In the genomic region with DNA sequence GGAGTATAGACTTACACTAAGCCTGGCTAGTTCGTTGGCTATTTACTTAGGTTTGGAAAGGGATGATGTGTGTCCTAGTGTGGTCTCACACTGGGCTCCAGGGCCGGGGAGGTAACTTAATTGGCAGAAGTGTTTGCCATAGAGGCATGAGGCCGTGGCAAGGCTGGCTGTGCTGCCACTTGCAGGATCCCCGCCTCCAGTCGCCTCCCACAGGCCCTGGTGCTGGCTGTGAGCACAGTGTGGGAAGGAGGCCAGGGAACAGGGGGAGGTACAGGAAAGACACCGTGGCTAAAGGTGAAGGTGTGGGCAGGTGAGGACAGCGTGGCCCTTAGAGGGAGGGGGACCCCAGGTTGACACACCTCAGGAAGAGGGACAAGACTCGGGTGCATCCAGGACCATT, we compare ENCODE assay signal across 13 mouse cellular contexts. TPM values are rescaled to one million over a fixed set of nuclear protein-coding genes. Genes with fewer than 3 reads are reported as not detected.
DNase-seq lines count a peak whose midpoint lies in the region; ATAC-seq and TF ChIP-seq lines count a peak whose summit lies in the region.
"Had no signal": no experiment of that assay in that cellular context is flagged by ENCODE, and none has a peak within 500 bp of the region (broad histone marks: within the 10 kb centered on the region; RNA-seq: fewer than 3 reads in every experiment).

No protein-coding gene starts in this region.

- H3K4me1 ChIP-seq in lung, postnatal 0 days (ENCODE audit: insufficient read depth, low read depth, low read length) = peaks cover 21% of the 10 kb centered on the region

- H3K27me3 ChIP-seq in lung, postnatal 0 days (replicated peaks; ENCODE audit: insufficient read depth, low read length) = no peaks in the 10 kb centered on the region
- H3K27me3 ChIP-seq: limb, embryonic 12.5 days had no signal

- WGBS in lung, postnatal 0 days = 63% methylated on average over 8 of the region's 8 CpGs

- no peak for ATAC-seq in lung, postnatal 0 days
- ATAC-seq: hindbrain, embryonic 16.5 days had no signal

- TF ChIP-seq EP300 in lung, postnatal 0 days (IDR thresholded peaks at IDR 0.05) = no peak

- peaks cover 14% of the 10 kb centered on the region for H3K36me3 ChIP-seq in lung, postnatal 0 days (ENCODE audit: insufficient read depth, low read length)

- peak; percentile 64 for DNase-seq in adrenal gland, adult 2 months
- no peak for DNase-seq in adrenal gland, adult 8-10 months
- peak in 1 of 2 experiments; percentile 39 for DNase-seq in layer of hippocampus, adult 2 months (ENCODE audit: low spot score in 2 of 2)
- no peak for DNase-seq in layer of hippocampus, postnatal 25 days (ENCODE audit: extremely low spot score in 1 of 2, low spot score in 1 of 2)
- DNase-seq in gonadal fat pad, adult 2 months (ENCODE audit: low read depth) = peak; percentile 75
- DNase-seq in lung, postnatal 0 days (ENCODE audit: low spot score) = peak; percentile 32
- no peak for DNase-seq in spleen, postnatal 14 days (ENCODE audit: low spot score in 2 of 2)
- DNase-seq in neural tube, embryonic 10.5 days (ENCODE audit: extremely low spot score, low spot score) = no peak
- DNase-seq: embryo, embryonic 11 days; thymus, adult 18-20 months had no signal

- H3K4me3 ChIP-seq in layer of hippocampus, adult 2 months = no peak overlapping the region
- no peak overlapping the region for H3K4me3 ChIP-seq in lung, postnatal 0 days (ENCODE audit: low read depth, low read length)
- H3K4me3 ChIP-seq: limb, embryonic 12.5 days had no signal

- H3K4me2 ChIP-seq in lung, postnatal 0 days (replicated peaks; ENCODE audit: low read depth, low read length) = no peak overlapping the region
- H3K4me2 ChIP-seq: limb, embryonic 12.5 days had no signal

- no peak for TF ChIP-seq CTCF in layer of hippocampus, adult 2 months (conservative IDR thresholded peaks at IDR 0.05)
- no peak for TF ChIP-seq CTCF in lung, postnatal 0 days (IDR thresholded peaks at IDR 0.05)

- H3K27ac ChIP-seq in layer of hippocampus, adult 2 months = 0 out of 2 replicates have a peak overlapping the region, but pooled peaks have one; percentile 7
- H3K27ac ChIP-seq in lung, postnatal 0 days (ENCODE audit: low read length) = no peak overlapping the region
- H3K27ac ChIP-seq: limb, embryonic 12.5 days; macrophage had no signal

- H3K9ac ChIP-seq in lung, postnatal 0 days (replicated peaks; ENCODE audit: low read depth) = no peak overlapping the region
- H3K9ac ChIP-seq: limb, embryonic 12.5 days had no signal

- no peaks in the 10 kb centered on the region for H3K9me3 ChIP-seq in lung, postnatal 0 days (ENCODE audit: low read length)
- H3K9me3 ChIP-seq: limb, embryonic 12.5 days had no signal

RNA-seq across cellular contexts. Expression of a gene that starts 6.0 kb away (rescaled TPM):
- total RNA-seq in adrenal gland, adult 2 months (2021) = 100 to 1,000 TPM in 1 of 2 experiments, 10 to 100 TPM in 1; 63.4 to 125 TPM
- 124 and 125 TPM in 2 replicates for polyA plus RNA-seq in adrenal gland, adult 2 months (2012; rRNA removed)
- total RNA-seq in adrenal gland, adult 8-10 months (2022) = 100 to 1,000 TPM; 113 to 145 (median 123) TPM
- 10 to 100 TPM; 20.0 to 20.6 TPM for total RNA-seq in layer of hippocampus, adult 2 months (2021)
- total RNA-seq in layer of hippocampus, postnatal 25 days (2021) = 10 to 100 TPM; 21.6 to 21.7 TPM
- 173 and 189 TPM in 2 replicates for polyA plus RNA-seq in gonadal fat pad, adult 2 months (2012; rRNA removed)
- 160 and 163 TPM in 2 replicates for polyA plus RNA-seq in lung, postnatal 0 days (2015; fragmentation: Nextera tagmentation; extraction: Ambion mirVana)

RNA-seq across cellular contexts. Expression of a gene that starts 6.3 kb away (rescaled TPM):
- total RNA-seq in adrenal gland, adult 2 months (2021) = 10 to 100 TPM in 1 of 2 experiments, 1 to 10 TPM in 1; 8.8 to 17.8 TPM
- polyA plus RNA-seq in adrenal gland, adult 2 months (2012; rRNA removed) = 19.7 and 22.5 TPM in 2 replicates
- 10 to 100 TPM; 17.5 to 22.1 (median 19.4) TPM for total RNA-seq in adrenal gland, adult 8-10 months (2022)
- total RNA-seq in layer of hippocampus, adult 2 months (2021) = 1 to 10 TPM; 3.2 to 4.2 TPM
- total RNA-seq in layer of hippocampus, postnatal 25 days (2021) = 1 to 10 TPM; 4.2 to 4.6 TPM
- polyA plus RNA-seq in gonadal fat pad, adult 2 months (2012; rRNA removed) = 14.6 and 14.7 TPM in 2 replicates
- 1.8 and 2.1 TPM in 2 replicates for polyA plus RNA-seq in lung, postnatal 0 days (2015; fragmentation: Nextera tagmentation; extraction: Ambion mirVana)

Comparison
In these comparisons a context has a peak if more than half of its experiments do, and no peak if none do; other contexts are left out.
1. DNase-seq: peak in adrenal gland, adult 2 months (single experiment), gonadal fat pad, adult 2 months (single experiment) and lung, postnatal 0 days (single experiment); none in adrenal gland, adult 8-10 months (single experiment), layer of hippocampus, postnatal 25 days (0 of 2), spleen, postnatal 14 days (0 of 2) and neural tube, embryonic 10.5 days (single experiment).